Mouse (Mus musculus): ENCODE measurements around the gene Mc3r. TPM values are rescaled to one million over a fixed set of nuclear protein-coding genes. Genes with fewer than 3 reads are reported as not detected.

Mc3r gene
- total RNA-seq, 2 experiments from 2014 or later, result 0.21 to 0.26 TPM

DNA sequence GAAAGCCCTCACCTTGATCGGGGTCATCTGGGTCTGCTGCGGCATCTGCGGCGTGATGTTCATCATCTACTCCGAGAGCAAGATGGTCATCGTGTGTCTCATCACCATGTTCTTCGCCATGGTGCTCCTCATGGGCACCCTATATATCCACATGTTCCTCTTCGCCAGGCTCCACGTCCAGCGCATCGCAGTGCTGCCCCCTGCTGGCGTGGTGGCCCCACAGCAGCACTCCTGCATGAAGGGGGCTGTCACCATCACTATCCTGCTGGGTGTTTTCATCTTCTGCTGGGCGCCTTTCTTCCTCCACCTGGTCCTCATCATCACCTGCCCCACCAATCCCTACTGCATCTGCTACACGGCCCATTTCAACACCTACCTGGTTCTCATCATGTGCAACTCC is 1.0 kb downstream of the Mc3r start:
- DNase-seq (ENCODE audit: low spot score in 2 of 2), result peak in 1 of 2 experiments; percentile 9

DNA sequence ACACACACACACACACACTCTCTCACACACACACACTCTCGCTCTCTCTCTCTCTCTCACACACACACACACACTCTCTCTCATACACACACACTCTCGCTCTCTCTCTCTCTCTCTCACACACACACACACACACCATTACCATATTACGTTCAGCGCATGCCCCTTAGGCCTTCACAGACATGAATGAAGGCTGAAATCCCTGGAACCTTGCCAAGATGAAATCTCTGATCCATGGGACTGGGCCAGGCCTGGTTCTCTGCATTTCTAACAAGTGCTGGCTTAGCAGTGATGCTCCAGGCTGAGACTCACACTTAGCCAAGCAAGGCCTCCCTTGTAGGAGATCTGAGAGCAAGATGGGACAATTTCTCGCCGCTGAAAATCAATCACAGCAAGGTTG is 8.1 kb downstream of the Mc3r start:
- no peak for DNase-seq (ENCODE audit: low spot score in 2 of 2)

DNA sequence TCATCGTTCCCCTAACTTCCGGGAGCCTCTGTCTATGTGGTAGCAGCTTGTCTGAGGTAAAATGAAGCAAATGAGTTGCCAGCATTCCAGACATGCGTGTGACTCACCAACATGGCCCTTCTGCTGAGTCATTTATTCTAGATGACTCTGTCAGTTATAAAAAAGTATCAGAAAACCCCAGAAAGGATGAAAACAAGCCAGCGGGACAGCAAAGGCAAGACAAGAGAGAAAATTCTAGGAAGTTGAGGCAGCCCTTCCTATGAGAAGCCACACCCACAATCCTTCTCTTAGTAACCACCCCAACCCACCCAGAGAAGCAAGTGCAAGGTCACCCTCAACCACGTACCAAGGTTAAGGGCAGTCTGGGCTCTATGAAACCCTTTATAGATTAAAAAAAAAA is 8.7 kb downstream of the Mc3r start:
- DNase-seq (ENCODE audit: low spot score in 2 of 2), result peak in 1 of 2 experiments; percentile 22

DNA sequence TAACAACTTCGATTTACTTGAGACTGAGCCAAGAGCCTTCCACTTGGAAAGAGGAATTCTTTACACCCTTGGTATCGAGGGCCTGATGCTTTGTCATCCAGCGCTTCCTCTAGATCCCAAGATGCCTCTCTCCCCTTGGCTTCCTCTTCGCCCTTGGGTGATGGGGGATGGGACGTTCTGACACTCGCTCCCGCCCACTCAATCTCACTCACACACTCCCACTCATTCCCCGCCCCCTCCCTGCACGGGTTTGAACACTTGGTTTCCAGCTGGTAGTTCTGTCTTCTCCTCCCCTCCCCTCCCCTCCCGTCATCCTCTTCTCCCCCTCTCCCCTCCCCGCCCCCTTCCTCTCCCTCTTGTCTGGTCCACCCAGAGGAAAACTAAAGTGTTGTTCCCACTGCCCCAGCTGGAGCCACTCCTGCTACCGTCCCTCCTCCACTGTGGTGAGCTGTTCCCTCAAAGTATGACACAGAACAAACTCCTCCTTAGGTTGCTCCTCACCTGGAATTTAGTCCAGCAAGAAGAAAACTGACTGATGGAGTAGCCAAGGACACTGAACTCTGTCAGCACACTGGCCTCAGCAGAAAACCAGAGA is 9.3 kb downstream of the Mc3r start:
- no peak for DNase-seq (ENCODE audit: low spot score in 2 of 2)

DNA sequence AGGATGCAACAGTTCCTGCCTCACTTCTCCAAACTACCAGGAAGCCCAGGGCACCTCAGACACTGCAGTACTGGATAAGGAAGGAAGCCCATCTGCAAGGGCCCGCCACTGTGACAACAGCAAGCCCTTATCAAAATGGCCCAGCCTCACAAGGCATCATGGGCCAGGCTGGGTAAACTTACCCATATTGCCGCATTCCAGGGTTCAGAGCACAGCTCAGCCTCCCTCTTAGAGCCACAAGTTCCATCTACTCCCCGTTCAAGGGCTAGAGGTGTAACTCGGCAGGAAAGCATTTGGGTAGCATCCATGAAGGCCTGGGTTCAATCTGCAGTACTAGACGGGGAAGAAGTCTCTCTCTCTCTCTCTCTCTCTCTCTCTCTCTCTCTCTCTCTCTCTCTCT is 11.8 kb downstream of the Mc3r start:
- no peak for DNase-seq (ENCODE audit: low spot score in 2 of 2)

DNA sequence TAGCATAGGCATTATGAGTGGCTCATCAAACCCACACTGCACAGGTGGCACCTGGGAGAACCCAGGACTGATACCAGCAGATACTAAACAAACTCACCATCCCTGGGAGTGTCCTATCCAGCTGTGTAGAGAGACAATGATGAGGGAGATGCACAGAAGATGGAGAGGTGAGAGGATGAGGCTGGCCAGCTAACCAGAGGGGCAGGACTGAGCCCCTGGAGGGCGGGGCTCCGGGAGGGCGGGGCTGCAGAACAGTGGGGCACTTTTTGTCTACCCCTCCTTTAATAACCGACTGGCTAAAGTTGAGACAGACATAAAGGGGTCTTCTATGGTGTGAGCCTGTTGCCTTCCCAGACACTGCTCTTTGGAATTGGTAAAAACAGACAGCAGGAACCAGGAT is 13.1 kb downstream of the Mc3r start:
- no peak for DNase-seq (ENCODE audit: low spot score in 2 of 2)

DNA sequence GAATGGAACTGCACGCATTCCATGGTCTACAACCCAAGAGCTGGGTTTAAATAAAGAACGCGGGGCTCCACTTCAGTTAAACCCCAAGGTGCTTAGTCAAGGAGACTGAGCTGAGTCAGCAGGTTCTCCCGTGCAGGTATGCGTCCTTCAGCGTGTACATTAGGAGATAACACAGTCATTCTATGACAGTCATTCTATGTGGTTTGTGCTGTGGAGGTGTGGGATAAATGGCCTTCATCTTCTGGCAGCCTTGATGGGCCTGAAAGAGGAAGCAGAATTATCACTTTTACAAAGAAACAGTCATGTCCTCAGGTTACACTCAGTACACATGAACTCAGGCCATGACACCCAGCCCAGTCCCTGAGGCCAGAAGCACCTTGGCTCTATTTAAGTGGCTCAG is 14.9 kb downstream of the Mc3r start:
- DNase-seq (ENCODE audit: low spot score in 2 of 2), result no peak

DNA sequence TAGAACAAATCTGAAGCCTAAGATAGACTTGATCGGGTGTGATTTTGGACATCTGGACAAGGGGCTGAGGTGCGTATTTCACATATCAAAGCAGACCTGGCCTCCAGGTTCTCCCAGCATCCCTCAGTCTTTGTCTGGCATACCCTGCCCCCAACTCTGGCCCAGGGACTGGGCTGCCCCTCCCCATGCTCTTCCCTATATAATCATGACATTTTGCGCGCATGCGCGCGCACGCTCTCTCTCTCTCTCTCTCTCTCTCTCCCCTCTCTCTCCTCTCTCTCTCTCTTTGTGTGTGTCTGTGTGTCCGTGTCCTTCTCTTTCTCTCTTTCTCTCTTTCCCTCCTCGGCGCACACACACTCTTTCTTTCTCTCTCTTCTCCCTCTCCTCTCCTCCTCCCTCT is 21.6 kb downstream of the Mc3r start:
- no peak for DNase-seq (ENCODE audit: low spot score in 2 of 2)

DNA sequence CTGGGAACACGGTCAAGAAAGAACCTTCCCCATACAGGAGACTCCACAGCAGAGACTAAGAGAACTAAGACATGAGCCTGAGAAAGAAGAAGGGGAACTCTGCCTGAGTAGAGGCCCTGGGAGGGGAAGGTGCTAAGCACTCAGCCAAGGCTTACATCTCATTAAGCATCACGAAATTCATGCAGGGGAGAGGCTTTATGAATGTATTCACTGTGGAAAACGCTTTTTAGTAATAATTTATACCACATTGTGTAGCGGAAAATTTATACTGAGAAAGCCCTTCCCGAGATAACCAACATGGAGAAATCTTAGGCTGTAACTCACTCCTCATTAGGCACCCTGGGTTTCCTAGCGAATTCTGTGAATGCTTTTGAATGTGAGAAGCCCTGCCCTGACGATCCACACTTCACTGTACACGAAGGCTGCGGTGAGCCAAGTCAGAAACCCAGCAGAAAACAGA is 22.2 kb downstream of the Mc3r start:
- no peak for DNase-seq (ENCODE audit: low spot score in 2 of 2)

DNA sequence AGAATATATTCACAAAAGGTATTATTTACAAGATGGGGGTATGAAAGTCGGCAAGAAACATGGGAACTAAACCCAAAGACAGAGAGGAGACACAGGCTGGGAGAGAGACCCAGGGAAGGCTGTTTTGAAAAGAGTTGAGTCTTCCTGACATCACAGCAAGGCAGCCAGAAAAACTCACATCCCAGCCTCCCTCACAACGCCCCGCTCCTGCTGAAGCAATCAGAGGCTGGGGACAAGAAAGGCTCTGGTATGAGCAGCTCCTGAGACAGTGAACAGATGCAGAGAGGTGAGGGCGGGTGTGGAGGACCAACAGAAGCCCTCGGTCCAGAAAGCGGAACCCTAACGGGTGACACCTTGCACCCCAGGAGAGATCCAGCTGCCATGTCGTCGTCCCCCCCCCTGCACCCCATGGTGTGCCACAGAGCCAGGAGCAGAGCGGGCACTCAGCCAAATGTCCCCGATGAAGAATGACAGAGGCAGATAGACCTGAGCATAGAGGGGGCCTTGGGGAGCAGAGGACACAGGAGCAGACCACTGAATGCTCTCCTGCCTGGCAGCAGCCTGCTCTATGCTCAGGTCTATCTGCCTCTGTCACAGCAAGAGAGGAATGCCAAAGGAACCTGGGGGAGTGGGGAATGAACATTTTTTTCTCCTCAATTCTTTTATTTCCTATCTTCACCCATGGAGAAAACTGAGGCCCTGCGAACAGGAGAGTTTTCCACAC is 22.8 kb downstream of the Mc3r start:
- peak in 1 of 2 experiments; percentile 8 for DNase-seq (ENCODE audit: low spot score in 2 of 2)

DNA sequence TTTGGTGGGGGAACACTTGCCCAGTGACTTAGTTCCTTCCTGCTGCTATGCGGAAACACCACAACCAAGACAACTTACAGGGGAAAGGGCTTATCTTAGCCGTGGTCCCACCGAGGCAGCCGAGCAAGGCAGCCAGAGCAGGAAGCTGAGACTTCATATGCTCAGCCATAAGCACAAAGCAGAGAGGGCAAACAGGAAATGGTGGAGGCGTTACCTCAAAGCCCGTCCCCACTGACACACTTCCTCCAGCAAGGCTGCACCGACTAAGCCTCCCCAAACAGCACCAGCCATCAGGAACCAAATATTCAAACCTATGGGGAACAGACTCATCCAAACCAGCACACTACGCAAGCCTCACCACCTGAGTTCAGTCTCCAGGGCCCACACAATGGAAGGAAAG is 26.4 kb downstream of the Mc3r start:
- DNase-seq (ENCODE audit: low spot score in 2 of 2), result no peak

DNA sequence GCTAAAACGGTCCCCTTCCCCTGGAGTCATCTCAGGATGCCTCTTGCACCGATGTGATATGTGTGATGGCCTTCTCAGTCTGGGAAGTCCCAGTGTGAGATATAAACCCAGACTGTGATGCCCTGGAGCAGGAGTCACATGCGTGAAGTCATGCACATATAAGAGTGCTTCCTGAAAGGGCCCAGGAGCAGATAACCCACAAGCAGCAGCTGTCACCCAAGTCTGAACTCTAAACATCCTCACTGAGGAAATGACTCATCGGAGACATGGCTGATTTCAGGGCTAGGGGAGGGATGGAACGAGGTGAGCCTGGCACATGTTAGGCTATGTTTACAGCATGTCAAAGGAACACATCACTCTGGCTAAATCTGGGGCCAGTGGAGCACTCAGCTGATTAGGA is 27.9 kb downstream of the Mc3r start:
- no peak for DNase-seq (ENCODE audit: low spot score in 2 of 2)

DNA sequence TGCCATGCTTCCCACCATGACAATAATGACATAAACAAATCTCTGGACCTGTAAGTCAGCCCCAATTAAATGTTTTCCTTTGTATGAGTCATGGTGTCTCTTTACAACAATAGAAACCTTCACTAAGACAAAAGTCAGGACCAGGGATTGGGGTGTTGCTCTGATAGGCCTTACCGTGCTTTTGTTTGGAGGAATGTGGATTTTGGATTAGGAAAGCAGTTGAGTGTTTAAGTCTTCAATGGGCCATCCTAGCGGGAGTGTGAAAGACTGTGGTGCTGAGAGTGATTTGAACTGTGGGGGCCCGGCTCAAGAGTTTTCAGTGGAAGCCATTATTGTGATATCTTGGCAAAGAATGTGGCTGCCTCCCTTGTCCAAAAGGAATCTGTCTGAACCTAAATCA is 30.7 kb downstream of the Mc3r start:
- no peak for DNase-seq (ENCODE audit: low spot score in 2 of 2)

DNA sequence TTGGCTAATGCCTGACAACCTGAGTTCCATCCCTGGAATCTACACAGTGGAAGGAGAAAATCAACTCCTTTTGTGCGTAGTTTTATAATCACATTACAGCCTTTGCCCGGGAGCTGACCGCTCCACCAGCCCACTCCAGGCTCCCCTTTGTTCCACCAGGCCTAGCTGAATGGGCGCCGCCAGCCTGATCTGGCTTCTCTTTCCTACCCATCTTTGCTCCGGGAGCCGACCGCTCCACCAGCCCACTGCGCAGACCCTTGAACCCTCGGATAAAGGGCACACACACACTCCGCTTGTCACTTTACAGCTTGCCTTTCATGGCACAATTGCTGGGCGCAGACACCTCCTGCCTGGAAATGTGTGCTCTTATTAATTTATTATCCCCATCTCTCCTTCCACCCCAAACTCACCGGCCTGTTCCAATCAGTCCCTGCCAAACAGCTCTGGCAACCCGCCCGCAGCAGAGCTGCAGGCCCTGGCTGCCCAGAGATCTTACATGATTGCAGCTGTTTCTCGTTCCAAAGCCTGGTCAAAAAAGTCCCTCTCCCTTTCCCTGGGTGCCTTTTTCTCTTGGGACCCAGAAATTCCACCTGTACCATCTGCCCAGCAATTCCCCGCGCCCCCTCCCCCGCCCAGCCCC is 33.9 kb downstream of the Mc3r start:
- peak in 1 of 2 experiments; percentile 19 for DNase-seq (ENCODE audit: low spot score in 2 of 2)

DNA sequence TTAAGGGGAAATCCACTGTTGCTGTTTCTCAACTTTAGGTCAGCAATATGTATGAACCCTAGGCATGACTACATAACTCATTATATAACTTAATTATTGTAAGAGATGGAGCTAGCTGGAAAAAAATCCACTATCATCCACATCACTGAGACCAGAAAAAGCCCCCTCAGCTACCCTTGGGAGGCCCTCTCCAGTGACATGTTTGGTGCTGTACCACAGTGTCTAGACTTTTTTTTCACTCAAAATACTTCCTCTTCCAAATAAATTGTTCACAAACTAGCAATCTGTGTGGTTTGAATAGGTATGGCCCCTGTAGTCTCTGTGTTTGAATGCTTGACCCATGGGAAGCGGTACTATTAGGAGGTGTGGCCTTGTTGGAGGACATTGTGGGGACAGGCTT is 39.4 kb downstream of the Mc3r start:
- DNase-seq (ENCODE audit: low spot score in 2 of 2), result no peak

DNA sequence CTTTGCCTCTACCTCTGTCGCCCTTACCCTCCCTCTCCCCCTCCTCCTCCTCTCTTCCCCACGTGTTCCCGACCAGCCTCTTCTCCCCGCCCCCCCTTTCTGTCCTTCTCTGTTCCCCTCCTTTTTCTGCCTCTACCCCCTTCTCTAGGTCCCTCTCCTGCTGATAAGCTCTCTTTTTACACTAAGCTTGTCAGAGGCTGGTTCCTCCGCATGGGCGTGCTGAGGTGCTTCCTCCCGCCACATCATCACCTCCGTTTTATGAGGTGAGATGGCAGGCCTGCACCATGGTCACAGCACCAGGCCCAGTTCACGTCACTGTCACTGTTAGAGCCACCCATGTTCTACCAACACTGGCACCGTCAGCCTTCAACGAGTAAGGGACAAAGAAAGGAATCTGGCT is 40.7 kb downstream of the Mc3r start:
- no peak for DNase-seq (ENCODE audit: low spot score in 2 of 2)

DNA sequence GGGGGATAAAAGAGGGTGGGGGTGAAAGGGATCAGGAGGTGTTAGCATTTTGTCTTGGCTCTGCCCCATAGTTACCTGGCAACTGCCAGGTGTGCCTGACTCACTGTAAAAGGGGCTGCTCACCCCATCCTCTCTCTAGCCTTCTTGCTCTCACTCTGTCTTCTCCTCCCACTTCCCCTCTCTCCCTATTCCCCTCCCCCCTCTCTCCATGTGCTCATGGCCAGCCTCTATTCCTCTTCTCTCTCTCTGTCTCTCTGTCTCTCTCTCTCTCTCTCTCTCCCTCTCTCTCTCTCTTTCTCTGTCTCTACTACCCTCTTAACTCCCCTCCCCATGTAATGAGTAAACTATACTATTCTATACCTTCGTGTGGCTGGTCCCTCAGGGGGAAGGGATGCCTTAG is 41.3 kb downstream of the Mc3r start:
- DNase-seq (ENCODE audit: low spot score in 2 of 2), result no peak

DNA sequence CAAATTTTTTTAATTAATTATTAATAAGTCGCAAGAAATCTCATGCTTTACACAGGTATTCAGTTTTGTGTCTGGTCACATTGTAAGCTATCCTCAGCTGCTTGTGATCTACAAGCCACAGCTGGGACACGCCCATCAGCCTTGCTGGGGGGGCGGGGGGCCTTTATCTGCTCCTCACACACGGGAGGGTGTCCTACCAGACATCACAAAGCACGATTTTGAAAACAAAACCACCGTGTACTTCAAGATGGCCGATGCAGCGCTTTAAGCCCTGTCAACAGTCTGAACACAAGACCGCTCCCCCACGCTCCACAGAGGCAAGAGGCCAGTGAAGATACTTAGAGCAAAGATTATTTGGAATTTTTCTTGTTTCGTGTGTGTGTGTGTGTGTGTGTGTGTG is 42.2 kb downstream of the Mc3r start:
- DNase-seq (ENCODE audit: low spot score in 2 of 2), result no peak

DNA sequence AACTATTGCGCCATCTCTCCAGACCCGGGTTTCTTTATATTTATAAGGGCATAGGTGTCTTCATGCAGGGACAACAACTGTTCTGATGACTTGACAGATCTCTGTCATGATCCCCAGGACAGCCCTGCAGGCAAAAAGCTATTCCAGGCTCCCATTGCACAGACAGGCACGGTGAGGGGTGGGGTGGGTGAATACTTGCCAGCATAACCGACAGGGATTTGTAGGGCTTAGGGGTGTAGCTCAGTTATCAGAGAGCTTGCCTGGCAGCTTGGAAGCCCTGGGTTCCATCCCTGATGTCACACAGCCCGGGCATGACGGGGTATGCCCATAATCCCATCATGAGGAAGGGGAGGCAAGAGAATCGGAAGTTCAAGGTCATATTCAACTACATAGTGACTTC is 42.7 kb downstream of the Mc3r start:
- no peak for DNase-seq (ENCODE audit: low spot score in 2 of 2)

DNA sequence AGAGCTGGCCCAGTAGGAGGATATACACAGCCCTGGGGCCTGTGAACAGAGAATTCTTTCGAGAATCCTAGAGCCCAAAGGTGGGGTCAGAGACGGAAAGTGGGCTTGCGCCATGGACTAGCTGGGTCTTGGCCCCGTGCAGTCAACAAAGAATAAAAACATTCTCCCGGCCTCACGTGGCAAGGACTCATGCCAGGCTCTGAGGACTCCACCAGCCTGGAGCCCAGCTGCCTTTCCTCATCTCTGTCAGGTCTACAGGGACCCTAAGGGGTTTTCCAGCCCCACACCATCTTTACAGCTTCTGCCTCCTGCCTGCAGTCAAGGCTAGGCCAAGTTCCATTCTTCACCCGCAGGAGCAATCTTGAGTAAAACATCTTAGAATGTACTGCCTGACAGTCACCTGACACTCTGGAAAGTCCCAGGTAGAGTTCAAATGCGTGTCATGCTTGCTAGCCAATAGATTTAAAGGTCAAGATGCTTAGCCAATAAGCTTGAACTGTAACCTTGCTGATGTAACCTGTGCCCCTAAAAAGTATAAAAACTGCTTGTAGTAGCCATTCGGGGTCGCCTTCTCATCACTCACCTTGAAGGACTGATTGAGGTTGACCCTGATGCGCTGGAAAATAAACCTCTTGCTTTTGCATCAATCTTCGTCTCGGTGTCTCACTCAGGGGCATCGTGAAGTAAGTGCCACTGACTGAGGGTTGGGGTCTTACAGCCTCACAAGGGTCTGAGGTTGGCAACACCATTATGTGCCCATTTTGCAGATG is 43.6 kb downstream of the Mc3r start:
- no peak for DNase-seq (ENCODE audit: low spot score in 2 of 2)

DNA sequence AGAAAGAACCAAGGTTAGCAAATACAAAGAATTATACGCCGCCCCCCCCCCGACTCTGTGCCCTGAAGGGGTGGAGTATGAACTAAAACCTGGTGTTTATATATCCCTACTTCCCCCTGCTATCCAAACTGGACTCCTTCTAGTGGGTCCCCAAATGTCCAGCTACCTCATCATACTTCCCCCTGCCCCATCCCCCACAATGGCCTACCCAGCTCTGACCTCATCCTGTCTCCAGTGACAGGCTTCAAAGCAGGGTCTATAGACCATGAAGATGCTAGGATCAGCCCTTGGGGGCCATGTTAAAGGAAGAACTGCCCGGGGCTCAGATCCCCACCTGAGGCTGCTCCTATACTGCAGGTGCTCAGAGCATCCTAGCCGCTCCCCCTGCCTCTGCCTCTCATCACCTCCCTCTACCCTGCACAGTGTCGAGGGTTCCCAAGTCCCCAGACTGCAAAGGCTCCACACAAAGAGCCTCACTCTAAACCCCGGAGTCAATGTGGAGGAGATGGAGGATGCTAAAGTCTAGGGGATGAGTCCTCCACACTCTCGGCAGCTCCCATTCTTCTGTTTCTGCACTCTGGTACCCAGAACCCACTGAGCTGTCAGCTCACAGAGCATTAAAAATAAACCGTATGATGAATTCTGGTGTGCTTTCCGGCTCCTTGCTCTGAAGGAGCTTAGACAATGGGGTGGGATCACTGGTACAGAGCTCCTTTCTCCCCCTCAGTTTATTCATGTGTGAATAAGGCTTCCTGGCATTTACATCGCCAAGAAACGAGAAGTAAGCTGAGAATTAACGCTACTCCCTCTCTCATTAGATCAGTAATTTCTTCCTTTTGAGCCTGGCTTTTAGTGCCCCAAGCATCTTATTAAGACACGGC is 44.5 kb downstream of the Mc3r start:
- DNase-seq (ENCODE audit: low spot score in 2 of 2), result no peak
